Mouse (Mus musculus): ENCODE measurements around the gene Mrgprh. TPM values are rescaled to one million over a fixed set of nuclear protein-coding genes. Genes with fewer than 3 reads are reported as not detected.
A peak's percentile ranks its signal among the peaks of the same experiment; 100 is the strongest.

Mrgprh gene
- total and polyA plus RNA-seq, 3 experiments: 5.6 to 9.2 (median 5.7) TPM

DNA sequence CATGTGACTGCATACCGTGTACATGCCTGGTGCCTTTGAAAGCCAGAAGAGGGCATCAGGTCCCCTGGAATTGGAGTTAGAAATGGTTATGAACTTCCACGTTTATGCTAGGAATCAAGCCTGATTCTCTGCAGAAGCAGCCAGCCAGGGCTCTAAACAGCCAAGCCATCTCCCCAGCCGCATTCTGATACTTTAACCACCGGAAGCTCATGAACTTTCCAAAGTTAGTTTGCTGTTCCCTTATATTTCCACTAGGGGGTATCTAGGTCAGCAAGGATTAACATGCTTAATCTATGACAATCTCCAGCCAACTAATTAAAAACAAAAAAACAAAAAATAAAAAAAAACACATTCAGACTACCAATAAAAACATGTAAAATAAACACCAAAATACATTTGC lies 17.8 kb upstream of the Mrgprh start:
- 32% methylated on average over 4 of the region's 4 CpGs for whole genome bisulfite sequencing
- no peaks in the 10 kb centered on the region for H3K27me3 ChIP-seq (ENCODE audit: control insufficient read depth, insufficient read depth, low read length)
- no peaks in the 10 kb centered on the region for H3K36me3 ChIP-seq (ENCODE audit: control insufficient read depth, insufficient read depth, low read length)
- no peak overlapping the region for H3K4me3 ChIP-seq
- intact Hi-C loops (cut with DNase I): no loop called here
- no peak for DNase-seq
- H3K27ac ChIP-seq: no peak overlapping the region
- no peaks in the 10 kb centered on the region for H3K4me1 ChIP-seq (ENCODE audit: control insufficient read depth, insufficient read depth, low read length)
- H3K79me2 ChIP-seq (replicated peaks; ENCODE audit: control insufficient read depth, insufficient read depth, low read length): no peaks in the 10 kb centered on the region
- no peak for TF ChIP-seq EP300 (IDR thresholded peaks at IDR 0.05; ENCODE audit: insufficient read depth, low read depth, low read length)
- TF ChIP-seq CTCF (IDR thresholded peaks at IDR 0.05): peak; percentile 78
- no peak for TF ChIP-seq POLR2A (IDR thresholded peaks at IDR 0.05; ENCODE audit: insufficient read depth, low read depth, low read length)
- no peak overlapping the region for H3K9ac ChIP-seq (ENCODE audit: low read depth, low read length)

DNA sequence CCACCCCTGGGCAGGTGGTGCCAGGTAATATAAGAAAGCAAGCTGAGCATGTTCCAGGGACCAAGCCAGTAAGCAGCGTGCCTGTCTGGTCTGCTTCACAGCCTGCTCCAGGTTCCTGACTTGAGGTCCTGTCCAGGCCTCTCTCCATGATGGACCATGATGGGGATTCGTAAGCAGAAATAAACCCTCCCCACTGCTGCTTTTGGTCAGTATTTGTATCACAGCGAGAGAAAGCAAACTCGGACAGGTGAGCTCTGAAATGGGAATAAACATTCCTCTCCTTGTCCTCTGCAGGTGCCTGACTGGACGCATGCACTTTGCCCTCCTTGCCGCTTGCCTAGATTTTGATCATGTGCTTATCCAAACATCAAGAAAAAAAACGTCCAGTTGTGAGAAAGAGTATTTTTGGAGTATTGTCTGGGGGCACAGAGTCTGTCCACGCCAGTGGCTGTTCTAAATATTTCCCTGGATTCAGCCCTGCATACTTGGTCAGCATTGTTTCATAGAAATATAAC lies 16.8 kb upstream of the Mrgprh start:
- Histone ChIP-seq H3K27me3 (ENCODE audit: control insufficient read depth, insufficient read depth, low read length) (no peaks in the 10 kb centered on the region), H3K79me2 (replicated peaks; ENCODE audit: control insufficient read depth, insufficient read depth, low read length) (no peaks in the 10 kb centered on the region), H3K27ac (no peak overlapping the region), H3K4me1 (ENCODE audit: control insufficient read depth, insufficient read depth, low read length) (no peaks in the 10 kb centered on the region), H3K36me3 (ENCODE audit: control insufficient read depth, insufficient read depth, low read length) (no peaks in the 10 kb centered on the region), H3K9ac (ENCODE audit: low read depth, low read length) (no peak overlapping the region), H3K4me3 (no peak overlapping the region)
- DNase-seq: no peak
- no peak for TF ChIP-seq POLR2A (IDR thresholded peaks at IDR 0.05; ENCODE audit: insufficient read depth, low read depth, low read length)
- no peak for TF ChIP-seq EP300 (IDR thresholded peaks at IDR 0.05; ENCODE audit: insufficient read depth, low read depth, low read length)
- TF ChIP-seq CTCF (IDR thresholded peaks at IDR 0.05): no peak
- WGBS: 83% methylated on average over 8 of the region's 8 CpGs
- intact Hi-C loops (cut with DNase I): no loop called here

DNA sequence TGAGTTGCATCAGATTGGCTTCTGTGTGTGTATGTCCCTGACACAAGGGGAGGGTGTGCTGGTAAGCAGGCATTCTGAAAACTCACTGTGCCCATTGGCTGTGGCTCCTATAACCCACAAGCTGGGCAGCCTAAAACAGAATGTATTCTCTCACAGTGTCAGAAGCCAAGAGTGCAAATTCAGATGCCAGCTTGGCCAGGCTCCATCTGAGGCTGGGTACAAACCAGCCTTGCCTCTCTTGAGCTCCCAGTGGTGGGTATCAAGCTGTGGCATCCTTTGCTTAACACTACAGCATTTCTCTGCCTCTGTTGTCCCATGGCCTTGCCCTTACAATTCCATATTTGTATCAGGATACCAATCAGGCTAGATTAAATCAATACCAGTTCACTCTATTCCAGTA lies 11.7 kb upstream of the Mrgprh start:
- H3K9ac ChIP-seq (ENCODE audit: low read depth, low read length): no peak overlapping the region
- no peaks in the 10 kb centered on the region for H3K79me2 ChIP-seq (replicated peaks; ENCODE audit: control insufficient read depth, insufficient read depth, low read length)
- no peaks in the 10 kb centered on the region for H3K27me3 ChIP-seq (ENCODE audit: control insufficient read depth, insufficient read depth, low read length)
- H3K4me1 ChIP-seq (ENCODE audit: control insufficient read depth, insufficient read depth, low read length): no peaks in the 10 kb centered on the region; the same call in 1 of the 2 replicates
- DNase-seq: no peak
- no peak overlapping the region for H3K27ac ChIP-seq
- intact Hi-C loops (cut with DNase I): loop anchor here (10.0 kb wide), 1 partner anchor 449 kb away; no protein-coding TSS in a partner anchor
- TF ChIP-seq CTCF (IDR thresholded peaks at IDR 0.05) (no peak), POLR2A (IDR thresholded peaks at IDR 0.05; ENCODE audit: insufficient read depth, low read depth, low read length) (no peak), EP300 (IDR thresholded peaks at IDR 0.05; ENCODE audit: insufficient read depth, low read depth, low read length) (no peak)
- no peak overlapping the region for H3K4me3 ChIP-seq
- no peaks in the 10 kb centered on the region for H3K36me3 ChIP-seq (ENCODE audit: control insufficient read depth, insufficient read depth, low read length)

GRCm38 (mm10) chr17:12865407-12865806 lies 10.4 kb upstream of the Mrgprh start:
- Histone ChIP-seq H3K27me3 (ENCODE audit: control insufficient read depth, insufficient read depth, low read length) (no peaks in the 10 kb centered on the region), H3K4me1 (ENCODE audit: control insufficient read depth, insufficient read depth, low read length) (no peaks in the 10 kb centered on the region; the same call in 1 of the 2 replicates), H3K4me3 (no peak overlapping the region), H3K27ac (no peak overlapping the region), H3K79me2 (replicated peaks; ENCODE audit: control insufficient read depth, insufficient read depth, low read length) (no peaks in the 10 kb centered on the region), H3K9ac (ENCODE audit: low read depth, low read length) (no peak overlapping the region), H3K36me3 (ENCODE audit: control insufficient read depth, insufficient read depth, low read length) (no peaks in the 10 kb centered on the region)
- 58% methylated on average over 3 of the region's 3 CpGs for WGBS
- intact Hi-C loops (cut with DNase I): loop anchor here (10.0 kb wide), 1 partner anchor 451 kb away; no protein-coding TSS in a partner anchor
- TF ChIP-seq EP300 (IDR thresholded peaks at IDR 0.05; ENCODE audit: insufficient read depth, low read depth, low read length) (no peak), CTCF (IDR thresholded peaks at IDR 0.05) (no peak), POLR2A (IDR thresholded peaks at IDR 0.05; ENCODE audit: insufficient read depth, low read depth, low read length) (no peak)
- no peak for DNase-seq

DNA sequence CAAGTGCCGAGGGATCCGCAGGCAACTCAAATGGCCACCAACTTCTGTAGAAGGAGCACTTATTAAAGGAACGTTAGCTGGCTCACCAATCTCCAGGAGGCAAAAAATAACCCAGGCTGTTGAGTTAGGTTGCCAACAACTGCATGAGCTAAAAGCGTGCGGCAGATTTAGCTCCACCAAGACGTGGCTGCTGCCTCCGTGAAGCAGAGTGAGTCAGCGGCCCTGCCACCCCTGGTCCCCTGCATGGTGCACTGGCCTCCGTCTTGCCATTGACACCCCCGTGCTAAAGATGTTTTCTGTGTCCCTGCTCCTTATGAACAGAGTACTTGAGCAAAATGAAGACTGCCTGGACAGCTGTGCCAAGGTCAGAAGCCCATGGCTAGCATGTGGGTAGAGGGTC lies 9.0 kb upstream of the Mrgprh start:
- peak; percentile 53 to 59 for DNase-seq
- intact Hi-C loops (cut with DNase I): loop anchor here (10.0 kb wide), 1 partner anchor 452 kb away; no protein-coding TSS in a partner anchor
- peak; percentile 61 for TF ChIP-seq POLR2A (IDR thresholded peaks at IDR 0.05; ENCODE audit: insufficient read depth, low read depth, low read length)
- TF ChIP-seq CTCF (IDR thresholded peaks at IDR 0.05): no peak
- 0 out of 2 replicates have a peak, but pooled peaks have one; percentile 36 for TF ChIP-seq EP300 (IDR thresholded peaks at IDR 0.05; ENCODE audit: insufficient read depth, low read depth, low read length)
- Histone ChIP-seq H3K4me1 (ENCODE audit: control insufficient read depth, insufficient read depth, low read length) (no peaks in the 10 kb centered on the region; the same call in 1 of the 2 replicates), H3K27ac (peak overlapping the region; percentile 85), H3K27me3 (ENCODE audit: control insufficient read depth, insufficient read depth, low read length) (no peaks in the 10 kb centered on the region), H3K36me3 (ENCODE audit: control insufficient read depth, insufficient read depth, low read length) (no peaks in the 10 kb centered on the region), H3K9ac (ENCODE audit: low read depth, low read length) (peak overlapping the region; percentile 74), H3K4me3 (peak overlapping the region; percentile 27; the same call in 1 of the 2 replicates), H3K79me2 (replicated peaks; ENCODE audit: control insufficient read depth, insufficient read depth, low read length) (no peaks in the 10 kb centered on the region)
- 60% methylated on average over 10 of the region's 10 CpGs for WGBS

DNA sequence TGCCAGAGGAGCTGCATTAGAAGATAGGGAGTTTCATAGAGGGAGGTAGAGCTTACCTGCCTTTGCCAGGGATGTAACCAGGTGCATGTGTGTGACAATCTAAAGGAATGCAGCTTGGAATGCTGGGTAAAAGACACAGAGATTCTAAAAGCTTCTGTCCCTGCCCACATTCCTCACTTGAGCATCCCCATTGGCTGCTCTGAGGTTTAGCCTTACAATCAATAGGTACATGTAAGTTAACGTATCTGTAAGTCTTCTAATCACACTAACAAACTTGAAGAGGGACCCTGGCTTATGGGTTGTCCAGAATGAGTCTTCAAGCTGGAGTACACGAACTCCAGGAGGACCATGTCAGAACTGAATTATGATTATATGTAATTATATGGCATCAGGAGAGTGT lies 7.8 kb upstream of the Mrgprh start, which contains the start of gene Mas1:
Gene Mas1, minus strand, starts transcription at position 101 of the 400 bp plus-strand sequence.
- no peak for DNase-seq
- Histone ChIP-seq H3K4me1 (ENCODE audit: control insufficient read depth, insufficient read depth, low read length) (no peaks in the 10 kb centered on the region; the same call in 1 of the 2 replicates), H3K27me3 (ENCODE audit: control insufficient read depth, insufficient read depth, low read length) (no peaks in the 10 kb centered on the region), H3K27ac (peak within 1 kb of the TSS; percentile 85), H3K9ac (ENCODE audit: low read depth, low read length) (peak within 1 kb of the TSS; percentile 74), H3K36me3 (ENCODE audit: control insufficient read depth, insufficient read depth, low read length) (no peaks in the 10 kb centered on the region), H3K4me3 (peak within 1 kb of the TSS; percentile 27; the same call in 1 of the 2 replicates), H3K79me2 (replicated peaks; ENCODE audit: control insufficient read depth, insufficient read depth, low read length) (no peaks in the 10 kb centered on the region)
- WGBS: 49% methylated on average over 2 of the region's 2 CpGs
- TF ChIP-seq POLR2A (IDR thresholded peaks at IDR 0.05; ENCODE audit: insufficient read depth, low read depth, low read length): no peak
- no peak for TF ChIP-seq CTCF (IDR thresholded peaks at IDR 0.05)
- no peak for TF ChIP-seq EP300 (IDR thresholded peaks at IDR 0.05; ENCODE audit: insufficient read depth, low read depth, low read length)
- intact Hi-C loops (cut with DNase I): loop anchor here (10.0 kb wide), 1 partner anchor 453 kb away; no protein-coding TSS in a partner anchor
